Mouse (Mus musculus): ENCODE measurements at regions not wholly inside any gene's neighbourhood (a gene's known extent, or its start where the extent isn't known, plus 50 kb on each side); places are given as distances from the start of the nearest gene placed in this dataset.

DNA sequence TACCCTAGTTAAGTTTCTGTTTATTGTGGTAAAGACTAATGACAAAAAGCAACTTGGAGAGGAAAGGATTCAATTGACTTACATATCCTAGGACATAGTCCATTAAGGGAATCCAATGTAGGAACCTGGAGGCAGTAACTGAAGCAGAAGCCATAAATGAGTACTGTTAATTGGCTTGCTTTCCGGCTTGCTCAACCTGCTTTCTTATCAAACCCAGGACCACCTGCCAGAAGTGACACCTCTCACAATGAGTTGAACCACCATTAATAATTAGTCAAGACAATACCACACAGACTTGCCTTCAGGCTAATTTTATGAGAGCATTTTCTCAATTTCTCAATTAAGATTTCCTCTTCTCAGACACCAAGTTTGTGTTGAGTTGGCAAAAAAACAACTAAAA lies 148.8 kb downstream of the Ccser2 start:
- H3K4me1 ChIP-seq (ENCODE audit: control insufficient read depth, insufficient read depth, low read length), result no peaks in the 10 kb centered on the region
- H3K4me3 ChIP-seq (ENCODE audit: low read length), result no peak overlapping the region
- no peaks in the 10 kb centered on the region for H3K9me3 ChIP-seq (ENCODE audit: control insufficient read depth, low read length)
- H3K27me3 ChIP-seq (ENCODE audit: control insufficient read depth, insufficient read depth, low read length), result no peaks in the 10 kb centered on the region
- no peaks in the 10 kb centered on the region for H3K36me3 ChIP-seq (ENCODE audit: control insufficient read depth, insufficient read depth, low read length)
- no peak overlapping the region for H3K9ac ChIP-seq (ENCODE audit: low read depth, low read length)
- H3K4me2 ChIP-seq (replicated peaks; ENCODE audit: low read depth, low read length), result no peak overlapping the region
- ATAC-seq (ENCODE audit: low FRiP score, low TSS enrichment), result no peak
- WGBS, result 59% methylated on average over 1 of the region's 1 CpGs
- H3K27ac ChIP-seq (ENCODE audit: low read depth, low read length), result no peak overlapping the region

DNA sequence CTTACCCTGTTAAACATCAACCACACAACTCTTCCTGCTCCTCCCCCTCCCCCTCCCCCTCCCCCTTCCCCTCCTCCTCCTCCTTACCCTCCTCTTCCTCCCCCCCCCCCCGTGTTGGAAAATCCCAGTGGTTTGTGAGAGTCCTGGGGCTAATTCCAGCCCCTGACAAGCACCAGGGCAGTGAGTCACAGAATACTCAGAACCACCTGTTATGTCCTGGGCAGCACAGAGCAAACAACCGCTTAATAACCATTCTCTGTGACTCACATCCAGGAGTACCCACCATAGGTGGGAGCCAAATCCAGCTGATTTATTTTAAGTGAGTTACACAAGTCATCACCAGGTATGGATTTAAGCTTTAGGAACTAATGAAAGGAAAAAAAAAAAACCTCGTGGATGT lies 166.2 kb downstream of the Ccser2 start:
- no peak; the same call in 1 of the 2 replicates for ATAC-seq (ENCODE audit: low FRiP score, low TSS enrichment)
- no peak overlapping the region for H3K9ac ChIP-seq (ENCODE audit: low read depth, low read length)
- no peaks in the 10 kb centered on the region for H3K9me3 ChIP-seq (ENCODE audit: control insufficient read depth, low read length)
- H3K4me2 ChIP-seq (replicated peaks; ENCODE audit: low read depth, low read length), result no peak overlapping the region
- no peaks in the 10 kb centered on the region for H3K36me3 ChIP-seq (ENCODE audit: control insufficient read depth, insufficient read depth, low read length)
- H3K4me3 ChIP-seq (ENCODE audit: low read length), result no peak overlapping the region
- H3K27ac ChIP-seq (ENCODE audit: low read depth, low read length), result no peak overlapping the region
- H3K4me1 ChIP-seq (ENCODE audit: control insufficient read depth, insufficient read depth, low read length), result no peaks in the 10 kb centered on the region
- WGBS, result 59% methylated on average over 3 of the region's 3 CpGs
- no peaks in the 10 kb centered on the region for H3K27me3 ChIP-seq (ENCODE audit: control insufficient read depth, insufficient read depth, low read length)

DNA sequence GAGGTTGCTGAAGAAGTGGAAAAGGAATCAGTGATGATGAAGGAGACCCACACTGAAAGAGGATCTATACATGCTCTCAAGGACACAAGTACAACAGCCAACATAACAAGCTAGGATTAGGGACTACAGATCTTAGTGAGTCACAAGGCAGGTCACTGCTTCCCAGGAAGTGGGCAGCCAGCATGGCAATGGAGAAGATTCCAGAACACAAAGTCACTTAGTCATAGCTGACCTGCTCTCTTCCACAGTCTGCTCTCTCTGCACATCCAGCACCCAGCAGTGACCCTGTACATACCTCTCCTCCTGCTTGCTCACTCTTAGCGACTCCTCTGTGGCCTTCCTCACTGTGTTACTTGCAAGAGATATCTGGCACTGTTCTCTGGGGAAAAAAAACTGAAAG lies 168.8 kb downstream of the Ccser2 start:
- 67% methylated on average over 1 of the region's 1 CpGs for WGBS
- no peaks in the 10 kb centered on the region for H3K9me3 ChIP-seq (ENCODE audit: control insufficient read depth, low read length)
- H3K4me3 ChIP-seq (ENCODE audit: low read length), result no peak overlapping the region
- no peaks in the 10 kb centered on the region for H3K36me3 ChIP-seq (ENCODE audit: control insufficient read depth, insufficient read depth, low read length)
- H3K27ac ChIP-seq (ENCODE audit: low read depth, low read length), result no peak overlapping the region
- no peak for ATAC-seq (ENCODE audit: low FRiP score, low TSS enrichment)
- no peak overlapping the region for H3K9ac ChIP-seq (ENCODE audit: low read depth, low read length)
- no peak overlapping the region for H3K4me2 ChIP-seq (replicated peaks; ENCODE audit: low read depth, low read length)
- H3K4me1 ChIP-seq (ENCODE audit: control insufficient read depth, insufficient read depth, low read length), result no peaks in the 10 kb centered on the region
- no peaks in the 10 kb centered on the region for H3K27me3 ChIP-seq (ENCODE audit: control insufficient read depth, insufficient read depth, low read length)

DNA sequence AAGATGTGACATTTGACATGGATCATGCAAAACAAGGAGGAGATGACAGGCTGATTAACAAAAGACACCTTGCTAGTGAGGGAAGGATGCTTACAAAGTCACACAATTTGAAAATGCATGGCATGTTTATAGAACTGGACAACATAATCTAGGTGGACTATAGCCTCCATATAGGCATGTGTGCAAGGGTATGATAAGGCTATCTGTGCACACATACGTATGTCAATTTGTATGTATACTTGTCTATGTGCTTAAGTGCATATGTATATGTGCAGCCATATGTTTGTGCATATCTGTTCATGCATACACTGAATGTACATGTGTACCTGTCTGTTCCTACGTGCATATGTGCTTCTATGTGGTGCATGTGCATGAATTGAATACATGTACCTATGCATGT lies 186.7 kb downstream of the Ccser2 start:
- no peak overlapping the region for H3K4me3 ChIP-seq (ENCODE audit: low read length)
- no peak overlapping the region for H3K9ac ChIP-seq (ENCODE audit: low read depth, low read length)
- 89% methylated on average over 2 of the region's 2 CpGs for WGBS
- no peaks in the 10 kb centered on the region for H3K9me3 ChIP-seq (ENCODE audit: control insufficient read depth, low read length)
- H3K36me3 ChIP-seq (ENCODE audit: control insufficient read depth, insufficient read depth, low read length), result no peaks in the 10 kb centered on the region
- no peak for ATAC-seq (ENCODE audit: low FRiP score, low TSS enrichment)
- H3K27ac ChIP-seq (ENCODE audit: low read depth, low read length), result no peak overlapping the region
- H3K27me3 ChIP-seq (ENCODE audit: control insufficient read depth, insufficient read depth, low read length), result no peaks in the 10 kb centered on the region
- H3K4me1 ChIP-seq (ENCODE audit: control insufficient read depth, insufficient read depth, low read length), result no peaks in the 10 kb centered on the region
- no peak overlapping the region for H3K4me2 ChIP-seq (replicated peaks; ENCODE audit: low read depth, low read length)

DNA sequence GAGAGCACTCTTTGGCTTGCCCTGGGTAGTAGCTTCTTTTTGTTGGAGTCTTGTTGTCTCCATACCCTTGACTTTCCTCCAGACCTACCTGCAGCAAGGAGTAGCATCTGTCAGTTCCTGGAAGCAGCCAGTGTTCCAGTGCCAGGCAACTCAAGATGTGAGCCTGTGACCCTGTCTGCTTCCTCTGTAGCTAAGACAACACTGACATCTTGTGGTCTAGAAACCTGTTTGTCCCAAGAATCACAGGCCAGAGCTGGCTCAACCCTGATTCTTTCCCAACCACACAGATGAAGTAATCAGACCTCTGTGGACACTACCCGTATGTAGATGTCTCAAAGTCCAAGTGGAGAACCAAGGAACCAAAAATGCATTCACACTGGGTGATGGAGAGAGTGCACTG lies 189.6 kb downstream of the Ccser2 start:
- no peak overlapping the region for H3K9ac ChIP-seq (ENCODE audit: low read depth, low read length)
- 71% methylated on average over 1 of the region's 1 CpGs for WGBS
- no peak for ATAC-seq (ENCODE audit: low FRiP score, low TSS enrichment)

DNA sequence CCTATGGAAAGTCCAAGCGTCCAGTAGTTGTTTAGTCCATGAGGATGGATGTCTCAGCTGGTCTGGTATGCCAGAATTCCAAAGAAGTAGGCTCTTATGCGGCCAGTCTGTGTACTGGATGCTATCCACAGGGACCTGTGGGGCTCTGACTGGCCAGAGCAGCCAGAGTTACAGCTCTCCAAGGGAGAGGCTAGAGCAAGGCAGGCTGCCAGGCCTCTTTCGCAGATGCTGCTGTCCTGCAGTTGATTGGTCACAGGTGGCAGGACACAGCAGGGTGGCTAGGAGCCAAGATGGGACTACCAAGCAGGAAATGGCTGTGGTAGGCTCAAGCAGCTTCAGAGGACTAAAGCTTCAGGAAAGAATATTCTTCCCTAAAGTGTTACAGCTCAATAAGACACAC lies 194.2 kb downstream of the Ccser2 start:
- Histone ChIP-seq H3K36me3 (ENCODE audit: control insufficient read depth, insufficient read depth, low read length) (no peaks in the 10 kb centered on the region), H3K27ac (ENCODE audit: low read depth, low read length) (no peak overlapping the region), H3K27me3 (ENCODE audit: control insufficient read depth, insufficient read depth, low read length) (no peaks in the 10 kb centered on the region), H3K4me2 (replicated peaks; ENCODE audit: low read depth, low read length) (no peak overlapping the region), H3K4me3 (ENCODE audit: low read length) (no peak overlapping the region), H3K9me3 (ENCODE audit: control insufficient read depth, low read length) (no peaks in the 10 kb centered on the region), H3K9ac (ENCODE audit: low read depth, low read length) (no peak overlapping the region), H3K4me1 (ENCODE audit: control insufficient read depth, insufficient read depth, low read length) (no peaks in the 10 kb centered on the region)
- ATAC-seq (ENCODE audit: low FRiP score, low TSS enrichment), result no peak
- WGBS, result 71% methylated on average over 3 of the region's 3 CpGs

More for the DNA sequence above, 189.6 kb downstream of the Ccser2 start:
- Histone ChIP-seq H3K9me3 (ENCODE audit: control insufficient read depth, low read length) (no peaks in the 10 kb centered on the region), H3K4me1 (ENCODE audit: control insufficient read depth, insufficient read depth, low read length) (no peaks in the 10 kb centered on the region), H3K4me2 (replicated peaks; ENCODE audit: low read depth, low read length) (no peak overlapping the region), H3K4me3 (ENCODE audit: low read length) (no peak overlapping the region), H3K27me3 (ENCODE audit: control insufficient read depth, insufficient read depth, low read length) (no peaks in the 10 kb centered on the region), H3K27ac (ENCODE audit: low read depth, low read length) (no peak overlapping the region), H3K36me3 (ENCODE audit: control insufficient read depth, insufficient read depth, low read length) (no peaks in the 10 kb centered on the region)

DNA sequence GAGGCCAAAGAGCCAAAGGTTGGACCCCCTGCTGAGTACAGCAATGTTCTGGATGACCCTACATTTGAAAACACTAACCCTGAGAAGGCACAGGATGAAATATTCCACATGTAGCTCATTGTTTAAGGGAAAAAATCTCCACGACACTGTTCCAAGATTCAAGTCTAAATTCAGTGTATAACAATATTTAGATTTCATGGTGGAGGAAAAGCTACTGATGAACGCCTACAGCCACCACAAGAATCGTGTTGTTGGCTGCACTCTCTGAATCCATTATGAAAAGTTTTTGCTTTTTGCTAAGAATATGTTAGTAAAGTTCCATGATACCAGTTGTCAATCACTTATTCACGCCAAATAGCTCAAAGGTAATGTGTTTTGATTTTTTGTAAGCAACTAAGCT lies 204.2 kb downstream of the Ccser2 start:
- no peak overlapping the region for H3K4me2 ChIP-seq (replicated peaks; ENCODE audit: low read depth, low read length)
- no peaks in the 10 kb centered on the region for H3K36me3 ChIP-seq (ENCODE audit: control insufficient read depth, insufficient read depth, low read length)
- no peak overlapping the region for H3K4me3 ChIP-seq (ENCODE audit: low read length)
- ATAC-seq (ENCODE audit: low FRiP score, low TSS enrichment), result no peak
- H3K9ac ChIP-seq (ENCODE audit: low read depth, low read length), result no peak overlapping the region
- H3K4me1 ChIP-seq (ENCODE audit: control insufficient read depth, insufficient read depth, low read length), result no peaks in the 10 kb centered on the region
- 85% methylated on average over 4 of the region's 4 CpGs for WGBS
- H3K9me3 ChIP-seq (ENCODE audit: control insufficient read depth, low read length), result no peaks in the 10 kb centered on the region
- no peak overlapping the region for H3K27ac ChIP-seq (ENCODE audit: low read depth, low read length)
- H3K27me3 ChIP-seq (ENCODE audit: control insufficient read depth, insufficient read depth, low read length), result no peaks in the 10 kb centered on the region

DNA sequence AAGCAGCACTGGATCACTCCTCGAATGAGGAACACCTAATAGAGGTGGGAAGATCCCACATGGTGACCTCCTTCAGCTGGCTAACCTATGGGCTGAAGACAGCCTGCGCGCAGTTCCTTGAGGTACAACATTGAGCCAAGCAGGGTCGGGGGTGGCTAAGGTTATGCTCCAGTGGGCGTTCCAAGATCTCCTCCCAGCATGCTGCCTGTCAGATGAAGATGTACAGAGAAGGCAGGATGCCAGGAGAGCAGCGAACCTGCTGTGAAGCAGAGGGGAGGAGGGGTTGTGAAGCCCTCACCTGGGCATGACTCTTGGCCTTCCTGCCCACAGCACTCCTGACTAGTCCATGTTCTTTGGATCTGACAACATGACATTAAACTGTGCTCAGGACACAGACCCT lies 212.5 kb downstream of the Ccser2 start:
- Histone ChIP-seq H3K36me3 (ENCODE audit: control insufficient read depth, insufficient read depth, low read length) (no peaks in the 10 kb centered on the region), H3K9ac (ENCODE audit: low read depth, low read length) (no peak overlapping the region), H3K4me2 (replicated peaks; ENCODE audit: low read depth, low read length) (no peak overlapping the region), H3K4me3 (ENCODE audit: low read length) (no peak overlapping the region), H3K4me1 (ENCODE audit: control insufficient read depth, insufficient read depth, low read length) (no peaks in the 10 kb centered on the region), H3K27me3 (ENCODE audit: control insufficient read depth, insufficient read depth, low read length) (no peaks in the 10 kb centered on the region), H3K27ac (ENCODE audit: low read depth, low read length) (no peak overlapping the region), H3K9me3 (ENCODE audit: control insufficient read depth, low read length) (no peaks in the 10 kb centered on the region)
- 66% methylated on average over 6 of the region's 6 CpGs for WGBS
- no peak for ATAC-seq (ENCODE audit: low FRiP score, low TSS enrichment)

DNA sequence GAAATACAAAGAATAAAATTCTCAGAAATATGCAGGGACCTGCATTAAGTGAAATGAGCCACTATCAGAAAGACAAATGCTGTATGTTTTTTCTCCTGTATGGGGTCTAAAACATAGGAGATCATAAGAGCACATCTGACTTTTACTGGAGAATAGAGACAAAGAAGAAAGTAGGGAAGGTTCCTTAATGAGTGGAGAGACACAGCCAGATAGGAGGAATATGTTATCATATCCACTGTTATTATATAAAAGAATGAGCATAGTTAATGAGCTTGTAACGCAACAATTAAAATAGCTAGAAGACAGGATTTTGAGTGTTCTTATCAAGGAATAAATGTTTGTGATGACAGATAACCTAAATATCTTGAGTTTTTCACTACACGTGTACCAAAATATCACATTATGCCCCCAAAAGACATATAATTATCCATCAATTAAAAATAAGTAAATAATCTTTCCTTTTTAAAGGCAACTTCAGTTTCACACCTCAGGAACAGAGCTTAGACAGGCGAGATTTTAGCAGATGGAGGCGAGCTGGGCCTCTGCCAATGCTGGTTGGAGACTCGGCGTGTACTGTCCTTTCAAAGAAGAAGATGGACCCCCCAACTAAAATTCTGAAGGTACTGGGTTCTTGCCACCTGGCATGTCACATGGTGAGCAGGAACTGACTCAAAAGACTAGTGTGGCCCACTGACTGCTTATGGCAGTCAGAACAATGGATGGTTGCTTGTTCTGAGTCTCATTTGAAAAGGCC lies 220.3 kb downstream of the Ccser2 start:
- WGBS, result 91% methylated on average over 6 of the region's 6 CpGs

More for the DNA sequence above, 220.3 kb downstream of the Ccser2 start:
- Histone ChIP-seq H3K9me3 (ENCODE audit: control insufficient read depth, low read length) (peaks cover 6% of the 10 kb centered on the region; the same call in 1 of the 2 replicates), H3K4me1 (ENCODE audit: control insufficient read depth, insufficient read depth, low read length) (no peaks in the 10 kb centered on the region), H3K4me3 (ENCODE audit: low read length) (no peak overlapping the region), H3K27me3 (ENCODE audit: control insufficient read depth, insufficient read depth, low read length) (no peaks in the 10 kb centered on the region), H3K27ac (ENCODE audit: low read depth, low read length) (no peak overlapping the region), H3K4me2 (replicated peaks; ENCODE audit: low read depth, low read length) (no peak overlapping the region), H3K9ac (ENCODE audit: low read depth, low read length) (no peak overlapping the region), H3K36me3 (ENCODE audit: control insufficient read depth, insufficient read depth, low read length) (no peaks in the 10 kb centered on the region)
- no peak for ATAC-seq (ENCODE audit: low FRiP score, low TSS enrichment)

Measured in kidney, embryonic 14.5 days (tissue).